Mouse (Mus musculus): Measurements from ENCODE around the gene Scamp3. TPM values are rescaled to one million over a fixed set of nuclear protein-coding genes. Genes with fewer than 3 reads are reported as not detected.

Gene Scamp3
- total RNA-seq, 2 experiments from 2014 or later: 67.1 to 70.2 TPM

DNA sequence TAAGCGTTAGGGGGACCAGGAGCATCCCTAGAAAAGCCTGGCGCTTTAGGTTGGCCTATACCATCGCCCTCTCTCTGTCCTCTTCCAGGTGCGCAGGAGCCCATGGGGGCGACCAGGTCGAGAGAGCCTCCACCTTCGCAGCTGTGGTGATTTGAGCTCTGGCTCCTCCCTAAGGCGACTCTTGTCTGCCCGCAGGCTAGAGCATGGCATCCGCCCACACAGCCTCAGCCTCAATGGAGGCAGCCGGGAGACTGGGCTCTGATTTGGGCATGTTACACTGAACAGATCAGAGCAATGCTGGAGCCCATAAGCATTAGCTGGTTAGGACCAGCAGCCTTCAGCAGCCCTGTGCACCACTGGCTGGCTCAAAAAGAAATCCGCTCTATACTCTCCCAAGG is 11.2 kb downstream of the Scamp3 start:
- intact Hi-C loops (cut with DNase I): no loop called here
- DNase-seq (ENCODE audit: low spot score in 2 of 2): no peak

DNA sequence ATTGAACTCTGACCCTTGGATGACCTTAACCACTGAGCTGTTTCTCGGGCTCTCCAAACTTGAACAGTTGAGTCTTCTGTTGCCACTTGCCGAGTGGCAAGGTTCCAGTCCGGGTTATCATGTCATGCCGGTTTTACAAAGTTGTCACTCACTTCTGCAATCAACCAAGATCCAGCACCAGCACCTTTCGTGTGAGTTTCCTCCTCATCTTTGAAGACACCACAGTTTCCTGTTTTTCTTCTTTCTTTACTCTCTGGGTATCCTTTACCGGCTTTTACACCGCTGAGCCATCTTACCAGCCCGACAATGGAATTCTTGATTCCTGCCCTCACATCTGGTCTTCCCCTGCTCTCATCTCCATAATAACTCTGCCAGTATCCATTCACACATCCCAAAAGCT is 13.2 kb downstream of the Scamp3 start:
- DNase-seq (ENCODE audit: low spot score in 2 of 2): no peak
- intact Hi-C loops (cut with DNase I): no loop called here

DNA sequence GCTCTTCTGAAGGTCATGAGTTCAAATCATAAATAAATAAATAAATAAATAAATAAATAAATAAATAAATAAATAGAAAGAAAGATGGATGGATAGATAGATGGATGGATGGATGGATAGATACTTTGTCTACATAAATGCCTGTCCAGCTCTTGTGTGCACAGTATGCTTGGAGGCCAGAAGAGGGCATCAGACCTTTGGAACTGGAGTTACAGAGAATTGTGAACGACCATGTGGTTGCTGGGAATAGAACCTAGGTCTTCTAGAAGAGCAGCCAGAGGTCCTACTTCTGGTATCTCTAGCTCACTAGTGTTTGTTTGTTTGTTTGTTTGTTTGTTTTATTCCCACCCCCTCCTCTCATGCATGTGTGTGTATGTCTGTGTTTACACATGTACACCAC is 16.1 kb downstream of the Scamp3 start:
- DNase-seq (ENCODE audit: low spot score in 2 of 2): no peak

GRCm38 (mm10) chr3:89193853-89194252 is 16.6 kb downstream of the Scamp3 start:
- intact Hi-C loops (cut with DNase I): no loop called here
- no peak for DNase-seq (ENCODE audit: low spot score in 2 of 2)

More for the DNA sequence above, 16.1 kb downstream of the Scamp3 start:
- intact Hi-C loops (cut with DNase I): no loop called here

DNA sequence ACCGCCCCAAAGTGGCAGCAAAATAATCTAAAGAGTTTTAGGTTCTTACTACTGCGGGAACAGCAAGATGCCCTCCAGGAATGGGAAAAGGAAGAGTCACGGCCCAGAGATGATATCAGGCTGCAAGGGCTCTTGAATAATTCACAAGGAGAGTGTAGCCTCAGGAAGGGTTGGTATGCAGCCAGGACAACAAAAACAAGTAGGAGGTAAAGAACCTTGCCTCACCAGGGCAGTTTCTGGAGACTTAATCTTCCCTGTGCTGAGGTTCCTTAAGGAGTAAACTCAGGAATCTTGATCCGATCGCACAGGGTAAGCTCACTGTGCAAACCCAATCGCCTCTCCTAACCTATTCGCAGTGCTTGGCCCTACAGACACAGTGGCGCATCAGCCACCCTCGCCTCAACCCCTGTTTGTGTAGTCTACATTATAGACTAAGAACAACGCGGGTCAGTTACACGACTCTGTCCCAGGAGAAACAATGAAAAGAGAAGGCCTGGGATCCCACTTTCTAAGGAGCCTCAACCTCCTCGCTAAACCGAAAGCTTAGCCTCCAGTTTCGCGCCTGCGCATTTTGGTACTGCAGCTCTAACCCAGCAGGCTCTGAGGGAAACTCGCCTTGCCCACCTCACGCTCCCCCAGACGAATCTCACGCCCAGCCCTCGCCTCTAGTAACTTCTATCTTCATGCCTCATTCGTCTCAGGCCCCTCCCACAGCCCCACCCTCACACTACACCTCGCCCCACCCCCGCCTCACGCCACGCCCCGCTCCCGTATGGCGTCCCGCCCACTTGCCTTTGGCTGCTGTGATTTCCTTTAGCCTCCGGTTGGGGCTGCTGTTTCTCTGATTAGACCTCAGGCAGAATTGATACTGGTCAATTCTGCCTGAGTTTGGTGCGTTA is 19.0 kb downstream of the Scamp3 start:
- peak; percentile 84 to 93 for DNase-seq (ENCODE audit: low spot score in 2 of 2)
- intact Hi-C loops (cut with DNase I): no loop called here

DNA sequence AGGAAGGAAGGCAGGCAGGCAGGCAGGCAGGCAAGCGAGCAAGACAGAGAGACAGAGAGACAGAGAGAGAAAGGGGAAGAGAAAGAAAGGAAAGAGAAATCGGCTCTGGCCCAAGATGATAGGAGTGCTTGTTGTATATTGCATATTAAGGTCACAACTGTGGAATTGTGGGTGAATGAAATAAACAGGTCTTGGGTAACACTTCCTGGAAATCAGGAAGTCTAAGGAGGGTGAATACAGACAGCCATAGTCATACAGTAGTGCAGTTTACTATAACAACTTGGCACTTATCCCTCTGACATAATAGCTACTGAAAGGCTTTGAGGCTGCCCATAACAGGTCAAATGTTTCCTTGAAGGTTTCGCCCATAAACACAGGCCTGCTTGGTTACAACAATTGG is 22.6 kb downstream of the Scamp3 start:
- DNase-seq (ENCODE audit: low spot score in 2 of 2): no peak
- intact Hi-C loops (cut with DNase I): no loop called here

DNA sequence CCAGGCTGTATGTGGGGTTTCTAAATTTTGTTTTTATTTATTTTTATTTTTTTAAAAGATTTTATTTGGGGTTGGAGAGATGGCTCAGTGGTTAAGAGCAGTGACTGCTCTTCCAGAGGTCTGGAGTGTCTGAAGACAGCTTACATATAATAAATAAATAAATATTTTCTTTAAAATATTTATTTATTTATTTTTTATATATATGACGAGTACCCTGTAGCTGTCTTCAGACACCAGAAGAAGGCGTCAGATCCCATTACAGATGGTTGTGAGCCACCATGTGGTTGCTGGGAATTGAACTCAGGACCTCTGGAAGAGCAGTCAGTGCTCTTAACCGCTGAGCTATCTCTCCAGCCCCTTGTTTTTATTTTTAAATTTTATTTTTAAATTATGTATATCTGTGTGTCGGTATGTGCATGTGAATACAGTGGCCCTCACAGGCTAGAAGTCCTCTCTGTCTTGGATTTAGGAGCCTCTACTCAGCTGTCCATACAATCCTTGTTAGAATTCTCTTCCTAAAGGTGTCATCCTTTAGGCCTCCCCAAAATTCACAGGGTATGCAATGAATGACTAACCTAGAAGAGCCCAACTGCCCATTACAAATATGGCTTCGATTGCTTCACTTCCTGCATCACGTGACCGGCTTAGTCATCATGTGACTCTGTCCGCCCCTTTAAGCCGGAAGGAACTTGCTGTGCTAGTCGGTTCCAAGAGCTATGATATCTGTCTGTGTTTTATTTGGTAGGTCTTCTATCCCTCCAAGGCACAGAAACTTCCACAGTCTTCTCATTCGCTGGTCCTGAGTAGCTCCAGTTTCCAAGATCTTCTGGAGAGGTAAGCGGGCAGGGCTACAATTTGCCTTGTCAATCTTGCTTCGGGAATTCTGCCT is 25.2 kb downstream of the Scamp3 start, which contains the start of gene Gba:
Gene Gba (plus strand): TSS at position 676 of the 889 bp plus-strand sequence.
- peak; percentile 88 to 92 for DNase-seq (ENCODE audit: low spot score in 2 of 2)
- intact Hi-C loops (cut with DNase I): no loop called here

DNA sequence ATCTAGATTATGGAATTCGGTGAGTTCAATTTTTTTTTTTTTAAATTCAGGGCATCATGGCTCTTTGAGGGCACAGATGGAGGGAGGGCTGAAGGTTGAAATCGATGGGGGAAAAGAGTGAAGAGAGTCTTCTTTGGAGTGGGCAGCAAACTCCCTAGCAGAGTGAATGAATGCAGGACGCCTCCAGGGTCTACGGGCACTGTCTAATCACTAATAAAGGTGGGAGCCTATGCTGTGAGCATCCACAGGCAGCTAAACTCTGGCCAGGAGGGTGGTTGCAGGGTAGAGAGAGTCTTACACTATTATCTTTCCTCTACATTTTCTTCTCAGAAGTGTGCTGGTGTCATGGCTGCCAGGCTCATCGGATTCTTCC is 25.9 kb downstream of the Scamp3 start:
- DNase-seq (ENCODE audit: low spot score in 2 of 2): no peak
- intact Hi-C loops (cut with DNase I): no loop called here

DNA sequence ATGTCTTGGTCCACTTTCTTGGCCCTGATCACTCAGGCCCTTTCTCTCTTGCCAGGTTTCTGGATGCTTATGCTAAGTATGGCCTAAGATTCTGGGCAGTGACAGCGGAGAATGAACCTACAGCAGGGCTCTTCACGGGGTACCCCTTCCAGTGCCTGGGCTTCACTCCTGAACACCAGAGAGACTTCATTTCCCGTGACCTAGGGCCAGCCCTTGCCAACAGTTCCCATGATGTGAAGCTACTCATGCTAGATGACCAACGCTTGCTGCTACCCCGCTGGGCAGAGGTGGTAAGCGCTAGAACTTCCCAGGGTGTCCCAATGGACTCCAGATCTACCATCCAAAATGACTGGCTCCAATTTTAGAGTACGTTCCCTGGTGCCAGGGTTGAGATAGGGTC is 28.8 kb downstream of the Scamp3 start:
- no peak for DNase-seq (ENCODE audit: low spot score in 2 of 2)
- intact Hi-C loops (cut with DNase I): no loop called here

DNA sequence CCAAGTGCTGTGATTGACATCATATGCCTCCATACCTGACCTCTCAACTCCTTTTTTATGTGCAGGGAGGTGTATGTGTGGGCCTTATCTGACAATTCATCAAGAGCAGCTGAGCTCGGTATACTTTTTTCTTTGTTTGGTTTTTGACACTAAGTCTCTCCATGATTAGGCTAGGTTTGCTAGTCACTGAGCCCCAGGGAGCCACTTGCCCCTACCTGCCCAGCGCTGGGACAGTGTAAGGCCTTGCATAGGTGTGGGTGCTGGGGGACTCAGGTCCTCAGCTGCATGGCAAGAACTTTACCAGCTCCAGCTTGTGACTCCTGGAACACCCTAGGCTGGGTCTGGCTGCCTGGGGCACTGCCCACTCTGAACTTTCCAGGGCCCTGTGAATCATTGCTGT is 29.4 kb downstream of the Scamp3 start:
- intact Hi-C loops (cut with DNase I): no loop called here
- no peak for DNase-seq (ENCODE audit: low spot score in 2 of 2)

- intact Hi-C loops (cut with DNase I): no loop called here
Measured at GRCm38 (mm10) chr3:89208075-89208657, 30.9 kb downstream of the Scamp3 start.

GRCm38 (mm10) chr3:89208736-89209135 is 31.5 kb downstream of the Scamp3 start:
- intact Hi-C loops (cut with DNase I): no loop called here
- no peak for DNase-seq (ENCODE audit: low spot score in 2 of 2)

More at GRCm38 (mm10) chr3:89208075-89208657, 30.9 kb downstream of the Scamp3 start:
- no peak for DNase-seq (ENCODE audit: low spot score in 2 of 2)

DNA sequence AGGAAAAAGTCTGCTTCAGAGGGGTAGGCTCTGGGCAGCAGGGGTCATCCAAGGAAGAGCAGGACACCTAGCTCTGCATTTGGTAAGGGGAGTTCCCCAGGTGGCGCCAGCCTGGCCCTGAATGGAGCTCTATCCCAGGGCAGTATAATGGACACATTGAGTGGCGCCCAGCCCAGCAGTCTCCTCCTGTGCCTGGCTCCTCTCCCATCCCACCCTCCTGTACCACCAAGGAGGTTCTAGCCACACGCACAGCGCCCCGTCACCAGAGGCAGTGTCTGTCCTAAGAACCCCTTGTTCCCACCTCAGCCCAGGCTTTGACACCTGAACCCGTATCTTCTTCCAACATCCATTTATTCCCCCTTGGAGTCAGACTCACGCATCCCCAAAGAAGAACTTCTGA is 32.5 kb downstream of the Scamp3 start:
- intact Hi-C loops (cut with DNase I): loop anchor here (10.0 kb wide), 1 partner anchor 265 kb away; no protein-coding TSS in a partner anchor
- no peak for DNase-seq (ENCODE audit: low spot score in 2 of 2)

GRCm38 (mm10) chr3:89210162-89210561 is 32.9 kb downstream of the Scamp3 start:
- no peak for DNase-seq (ENCODE audit: low spot score in 2 of 2)
- intact Hi-C loops (cut with DNase I): loop anchor here (10.0 kb wide), 1 partner anchor 265 kb away; no protein-coding TSS in a partner anchor

DNA sequence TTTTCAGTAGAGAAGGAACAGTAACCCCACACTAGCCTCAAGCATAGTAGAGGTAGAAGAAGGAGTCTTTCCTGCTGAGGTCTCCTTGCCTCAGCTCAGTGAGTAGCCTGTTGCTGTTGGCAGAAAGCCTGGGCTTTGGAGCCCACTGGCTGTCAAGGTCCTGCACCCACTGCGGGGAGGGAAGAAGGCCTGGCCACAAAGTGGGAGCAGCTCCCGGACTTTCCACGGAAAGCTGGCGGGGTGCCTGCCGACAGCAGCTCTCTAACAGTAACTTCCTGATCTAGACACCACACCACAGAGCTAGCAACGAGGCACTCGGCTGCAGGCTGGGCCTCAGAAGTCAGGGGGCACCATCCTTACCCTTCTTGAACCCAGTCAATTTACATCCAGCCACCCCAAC is 33.5 kb downstream of the Scamp3 start:
- DNase-seq (ENCODE audit: low spot score in 2 of 2): no peak
- intact Hi-C loops (cut with DNase I): loop anchor here (10.0 kb wide), 1 partner anchor 266 kb away; no protein-coding TSS in a partner anchor

GRCm38 (mm10) chr3:89213803-89214530 is 36.7 kb downstream of the Scamp3 start:
- peak; percentile 93 to 94 for DNase-seq (ENCODE audit: low spot score in 2 of 2)
- intact Hi-C loops (cut with DNase I): loop anchor here (10.0 kb wide), 1 partner anchor 269 kb away; no protein-coding TSS in a partner anchor

DNA sequence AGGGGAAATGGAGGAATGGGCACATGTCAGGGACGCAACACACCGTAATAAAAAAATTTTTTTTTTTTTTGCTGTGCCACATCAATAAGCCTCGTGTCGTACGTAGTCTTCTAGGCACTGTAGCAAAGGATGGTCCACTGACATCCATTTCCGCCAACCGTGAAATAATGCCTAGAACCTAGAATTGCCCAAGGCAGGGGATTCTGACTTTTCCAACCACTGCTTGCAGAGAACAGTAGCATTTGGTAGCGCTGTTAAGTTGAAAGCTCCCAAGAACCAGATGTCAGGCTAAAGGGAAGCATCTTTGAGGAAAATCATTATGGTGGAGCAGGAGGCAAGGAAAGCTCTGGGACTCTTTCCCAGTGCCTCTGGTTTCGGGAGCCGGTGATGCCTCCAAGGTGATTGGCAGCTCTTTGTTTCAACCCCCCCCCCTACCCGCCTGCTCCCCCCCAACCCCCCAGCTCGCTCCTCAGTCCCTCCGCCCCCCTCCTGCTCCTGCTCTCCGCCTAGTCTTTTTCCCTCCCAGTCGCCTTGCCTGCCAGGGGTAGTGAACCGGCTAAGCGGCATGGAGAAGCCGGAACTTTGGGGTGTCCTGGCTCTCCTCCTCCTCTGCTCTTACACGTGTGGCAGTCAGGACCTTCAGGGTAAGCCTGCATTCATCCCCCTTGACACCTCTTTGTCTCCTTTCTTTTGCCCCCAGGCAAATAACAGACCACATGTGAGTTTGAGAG is 37.6 kb downstream of the Scamp3 start, which contains the start of gene Thbs3:
Gene Thbs3 (plus strand): TSS at position 500 of the 731 bp plus-strand sequence.
- no peak for DNase-seq (ENCODE audit: low spot score in 2 of 2)
- intact Hi-C loops (cut with DNase I): loop anchor here (5.0 to 10.0 kb wide), 2 partner anchors 123 to 270 kb away; partner anchors contain the start of gene Rusc1

DNA sequence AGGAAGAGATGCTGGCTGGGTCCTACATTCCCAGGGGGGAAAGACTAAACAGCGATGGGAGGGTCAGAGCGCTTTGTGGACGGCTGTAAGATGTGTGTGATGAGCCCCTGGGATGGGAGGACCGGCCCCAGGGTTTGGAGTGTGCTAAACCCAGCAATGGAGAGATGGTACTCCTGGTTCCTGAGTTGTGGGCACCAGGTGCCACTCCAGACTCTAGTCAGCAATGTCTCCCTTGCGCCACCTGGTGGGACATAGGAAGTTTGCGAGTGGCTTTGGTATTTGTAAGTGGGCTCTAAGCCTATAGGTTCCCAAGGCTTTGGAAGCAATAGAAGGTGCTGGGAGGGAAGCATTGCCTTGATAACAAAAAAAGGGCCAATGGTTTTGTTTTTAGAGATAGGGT is 38.6 kb downstream of the Scamp3 start:
- intact Hi-C loops (cut with DNase I): loop anchor here (5.0 to 10.0 kb wide), 2 partner anchors 124 to 271 kb away; partner anchors contain the start of gene Rusc1
- peak; percentile 87 to 91 for DNase-seq (ENCODE audit: low spot score in 2 of 2)

Data from left cerebral cortex, postnatal 25 days (tissue).